Mouse (Mus musculus) urinary bladder, postnatal 4 days (tissue): ENCODE results near the gene Rin1.

Source experiments
- DNase-seq, 2 experiments: peaks; one replicate each; pipeline ENCODE4 v3.0.0; 2021 to 2022; ENCODE audit warnings: low spot score in 2 of 2

Gene Rin1

DNA sequence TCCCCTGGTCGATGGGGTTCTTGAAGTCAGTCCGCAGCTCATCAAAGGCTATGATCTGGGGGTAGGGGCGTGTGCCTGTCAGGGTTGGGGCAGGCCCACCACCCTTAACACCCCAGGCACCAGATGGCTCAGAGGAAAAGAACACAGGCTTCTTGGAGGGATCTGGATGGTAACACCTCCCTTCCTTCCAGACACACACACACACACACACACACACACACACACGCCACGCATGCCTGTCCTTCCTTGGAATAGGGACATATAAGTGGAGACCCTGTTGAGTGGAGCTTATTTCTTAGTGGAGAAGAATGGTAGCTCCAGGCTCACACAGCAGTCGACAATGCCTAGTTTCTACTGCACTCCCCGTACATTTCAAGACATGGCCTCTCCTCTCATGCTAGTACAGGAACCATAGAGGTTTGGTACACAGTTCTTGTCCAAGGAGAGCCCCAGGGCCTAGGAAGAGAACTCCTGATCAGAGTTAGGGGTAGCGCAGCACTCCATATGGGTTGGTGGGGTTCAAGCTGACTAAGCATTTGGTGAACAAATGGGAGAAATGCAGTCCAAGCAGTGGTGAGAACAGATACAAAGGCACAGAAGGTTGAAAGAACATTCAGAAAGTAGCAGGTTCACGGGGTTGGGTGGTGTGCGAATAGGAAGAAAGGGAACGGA is 44.6 kb downstream of the Rin1 start:
- DNase-seq, result no peak

DNA sequence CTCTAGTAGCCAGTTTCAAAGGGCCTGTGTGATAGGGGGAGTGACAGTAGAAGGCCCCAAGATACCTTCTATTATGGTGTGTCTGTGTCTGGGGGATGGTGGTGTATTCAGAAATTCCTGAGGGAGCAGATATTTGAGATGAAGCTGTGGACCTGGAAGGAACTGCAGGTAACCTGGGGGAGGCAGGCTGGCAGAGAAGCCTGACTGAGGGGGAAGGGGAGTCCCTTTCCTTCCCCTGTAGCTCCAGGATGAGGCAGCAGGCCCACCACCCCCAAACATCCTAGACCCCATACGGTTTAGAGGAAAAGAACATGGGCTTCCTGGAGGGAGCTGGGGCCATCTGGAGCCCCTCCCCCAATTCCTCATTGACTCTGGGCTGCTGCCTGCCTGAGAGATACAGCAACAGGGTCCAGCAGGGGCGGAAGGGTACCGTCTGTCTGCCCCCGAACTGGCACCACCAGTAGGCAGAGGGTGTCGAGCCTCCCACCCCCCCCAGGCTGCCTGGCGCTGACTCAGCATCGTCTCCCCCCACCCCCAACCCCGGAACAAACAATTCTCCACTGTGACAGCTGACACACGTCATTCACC is 45.7 kb downstream of the Rin1 start:
- no peak for DNase-seq

DNA sequence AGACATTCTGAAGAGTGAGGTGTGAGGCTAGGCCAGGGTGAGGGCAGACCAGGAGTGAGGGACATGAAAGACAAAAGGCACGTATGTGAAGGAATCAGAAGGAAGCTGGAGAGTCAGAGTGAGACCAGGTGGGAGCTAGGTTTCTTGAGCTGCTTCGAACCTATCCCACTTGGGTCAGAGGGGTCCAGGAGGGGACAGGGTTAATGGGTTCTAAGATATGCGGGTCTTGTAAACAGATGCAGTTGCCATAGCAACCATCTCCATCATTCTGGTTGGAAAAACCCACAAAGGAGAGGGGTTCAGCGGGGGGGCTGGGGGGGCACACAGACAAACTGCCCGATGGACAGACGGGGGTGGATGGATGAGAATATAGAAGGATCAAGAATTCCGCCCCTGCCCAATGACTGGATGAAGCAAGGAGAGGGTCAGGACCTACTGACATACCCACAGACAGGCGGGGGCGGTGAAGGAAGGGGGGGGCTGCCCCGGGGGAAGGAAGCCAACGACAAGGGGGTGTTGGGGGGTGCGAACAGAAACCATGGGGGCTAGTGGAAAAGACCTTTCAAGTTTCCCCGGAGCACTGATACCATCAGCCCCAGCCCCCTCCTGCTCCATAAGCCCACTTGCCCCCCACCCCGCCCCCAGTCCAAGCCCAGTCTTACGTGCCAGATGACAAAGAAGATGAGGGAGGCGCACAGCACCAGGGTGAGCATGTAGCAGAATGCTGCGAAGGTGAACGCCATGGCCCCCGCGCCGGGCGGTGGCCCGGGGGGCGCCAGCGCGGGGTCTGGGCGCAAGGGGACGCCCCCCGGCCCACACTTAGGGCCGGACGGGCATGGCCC is 47.5 kb downstream of the Rin1 start:
- no peak for DNase-seq

DNA sequence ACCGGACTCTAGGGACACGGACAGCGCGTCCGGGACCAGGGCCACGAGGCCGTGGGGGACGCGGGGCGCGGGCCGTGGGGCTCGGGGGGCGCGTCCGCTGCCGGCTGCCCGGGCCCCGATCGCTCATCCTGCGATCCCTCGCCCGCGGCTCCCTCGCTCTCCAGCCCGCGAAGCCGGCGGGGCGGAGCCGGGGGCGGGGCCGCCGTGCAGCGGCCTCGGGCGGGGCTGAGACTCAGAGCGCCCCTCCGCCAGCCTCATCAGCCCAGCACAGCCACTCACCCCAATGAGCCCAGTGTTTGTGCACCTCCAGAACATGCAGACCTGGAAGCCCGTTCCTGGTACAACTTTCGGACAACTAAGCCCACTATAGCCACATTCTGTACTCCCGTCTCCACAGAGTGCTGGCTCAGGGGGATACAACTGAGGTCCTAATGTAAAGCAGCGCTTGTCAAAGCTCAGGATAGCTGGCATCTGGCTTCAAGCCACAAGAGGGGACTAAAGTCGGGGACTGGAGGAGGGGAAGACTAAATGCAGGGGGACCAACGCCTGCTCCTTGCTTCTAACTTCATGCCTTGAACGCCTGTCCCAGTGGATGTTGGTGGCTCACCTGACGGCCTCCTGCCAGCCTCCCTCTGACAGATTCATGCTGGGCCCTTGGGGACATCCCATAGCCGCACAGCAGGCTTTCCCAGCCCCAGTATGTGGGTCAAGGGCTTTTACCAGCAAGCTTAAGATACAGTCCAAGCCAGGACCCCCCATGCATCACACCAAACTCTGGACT is 48.3 kb downstream of the Rin1 start, which contains the start of gene Cnih2:
Gene Cnih2, minus strand, starts transcription at position 159 of the 781 bp plus-strand sequence.
- DNase-seq, result no peak

DNA sequence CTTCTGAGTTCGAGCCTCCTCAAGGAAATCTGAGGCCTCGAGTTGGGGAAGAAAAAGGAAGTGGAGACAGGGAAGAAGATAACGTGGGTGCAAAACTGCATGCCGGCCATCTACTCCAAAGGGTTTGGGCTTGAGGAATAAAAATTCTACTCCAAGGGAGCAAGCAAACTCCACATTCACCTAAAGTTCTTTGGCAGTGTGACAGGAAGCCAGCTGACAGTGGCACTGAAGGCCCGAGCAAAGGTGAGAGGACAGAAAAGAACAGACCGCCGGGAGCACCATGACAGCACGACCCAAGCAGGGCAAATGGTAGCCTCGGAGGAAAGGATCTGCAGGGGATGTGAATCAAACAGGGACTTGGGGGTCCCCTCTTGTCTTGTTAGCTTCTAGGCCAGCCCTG is 55.8 kb downstream of the Rin1 start:
- DNase-seq, result no peak
